In the genomic region with DNA sequence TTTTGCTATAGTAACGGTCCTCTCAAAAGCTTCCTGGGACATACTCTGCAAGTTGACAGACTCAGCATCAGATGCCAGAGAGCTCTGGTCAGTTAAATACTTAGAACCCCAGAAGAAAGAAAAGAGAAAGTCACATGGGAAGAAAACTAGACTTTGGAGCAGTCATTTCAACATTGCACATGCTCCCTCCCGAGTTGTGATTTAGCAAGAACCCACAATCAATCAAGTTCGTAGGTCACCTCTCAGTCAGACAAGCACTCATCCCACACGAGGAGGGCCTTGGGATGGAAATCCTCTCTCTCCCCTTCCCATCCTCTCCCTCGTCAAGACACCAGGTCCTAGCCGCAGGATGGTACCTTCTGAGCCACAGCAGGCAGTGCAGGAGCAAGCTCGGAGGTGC, we compare ENCODE assay signal across 20 mouse cellular contexts.
"Had no signal": no experiment of that assay in that cellular context is flagged by ENCODE, and none has a peak within 500 bp of the region (broad histone marks: within the 10 kb centered on the region; RNA-seq: fewer than 3 reads in every experiment).

No protein-coding gene starts in this region.

- DNase-seq: kidney, adult 18-20 months; kidney, adult 9 months; kidney, postnatal 14 days; kidney, postnatal 4 days; left cerebral cortex, postnatal 4 days; lung, embryonic 14.5 days; retina, postnatal 1 day; right cerebral cortex, postnatal 25 days; spleen, adult 18-20 months; thymus, postnatal 25 days had no signal

- H3K4me2 ChIP-seq: limb, embryonic 12.5 days; limb, embryonic 15.5 days; lung, embryonic 14.5 days; midbrain, embryonic 12.5 days; midbrain, embryonic 15.5 days; neural tube, embryonic 13.5 days; stomach, embryonic 15.5 days had no signal

- H3K9ac ChIP-seq: limb, embryonic 12.5 days; limb, embryonic 15.5 days; lung, embryonic 14.5 days; midbrain, embryonic 12.5 days; midbrain, embryonic 15.5 days; neural tube, embryonic 13.5 days; stomach, embryonic 15.5 days had no signal

- H3K4me3 ChIP-seq: limb, embryonic 12.5 days; limb, embryonic 15.5 days; midbrain, embryonic 12.5 days; midbrain, embryonic 15.5 days; myocyte; neural tube, embryonic 13.5 days; stomach, embryonic 15.5 days had no signal

- ATAC-seq: intestine, embryonic 16.5 days; lung, postnatal 0 days; midbrain, embryonic 15.5 days had no signal

- H3K4me1 ChIP-seq: limb, embryonic 12.5 days; limb, embryonic 15.5 days; midbrain, embryonic 12.5 days; midbrain, embryonic 15.5 days; neural tube, embryonic 13.5 days; stomach, embryonic 15.5 days had no signal

- H3K36me3 ChIP-seq: midbrain, embryonic 15.5 days had no signal

- H3K27me3 ChIP-seq: limb, embryonic 12.5 days; limb, embryonic 15.5 days; midbrain, embryonic 12.5 days; midbrain, embryonic 15.5 days; neural tube, embryonic 13.5 days; stomach, embryonic 15.5 days had no signal

- H3K27ac ChIP-seq: limb, embryonic 12.5 days; limb, embryonic 15.5 days; macrophage; midbrain, embryonic 12.5 days; midbrain, embryonic 15.5 days; neural tube, embryonic 13.5 days; stomach, embryonic 15.5 days had no signal

- H3K9me3 ChIP-seq: limb, embryonic 12.5 days; limb, embryonic 15.5 days; midbrain, embryonic 12.5 days; midbrain, embryonic 15.5 days; neural tube, embryonic 13.5 days; stomach, embryonic 15.5 days had no signal
